Mouse (Mus musculus) monocyte, adult 5-6 weeks (primary cell): ENCODE measurements at regions not wholly inside any gene's neighbourhood (a gene's known extent, or its start where the extent isn't known, plus 50 kb on each side); places are given as distances from the start of the nearest gene placed in this dataset.

Experiments
- ATAC-seq: fragments of 153-309, 156-312 bp; replicated peaks from 2 replicates; pipeline ENCODE4 v1.8.0; 2017; ENCODE audit warnings: mild to moderate bottlenecking; ENCODE audit not compliant: low TSS enrichment, insufficient number of reproducible peaks, severe bottlenecking, poor library complexity, low FRiP score

- no peak for ATAC-seq
These were observed 154.6 kb upstream of the Tyw5 start for GRCm38 (mm10) chr1:57561517-57561916.

GRCm38 (mm10) chr1:57564676-57565075 is 157.8 kb upstream of the Tyw5 start:
- ATAC-seq = no peak

GRCm38 (mm10) chr1:57572097-57572496 is 165.2 kb upstream of the Tyw5 start:
- no peak for ATAC-seq

- ATAC-seq = no peak
These were observed 166.9 kb upstream of the Tyw5 start for GRCm38 (mm10) chr1:57573829-57574228.

GRCm38 (mm10) chr1:57574530-57574929 is 167.6 kb upstream of the Tyw5 start:
- ATAC-seq = peak; percentile 61; the same call in 1 of the 2 replicates

- ATAC-seq = no peak
These were observed 169.3 kb upstream of the Tyw5 start for GRCm38 (mm10) chr1:57576066-57576753.

GRCm38 (mm10) chr1:57579086-57579485 is 172.2 kb upstream of the Tyw5 start:
- ATAC-seq = no peak

- no peak for ATAC-seq
These were observed 180.0 kb upstream of the Spats2l start for GRCm38 (mm10) chr1:57593707-57594589.

- no peak for ATAC-seq
These were observed 179.1 kb upstream of the Spats2l start for GRCm38 (mm10) chr1:57594815-57595214.

GRCm38 (mm10) chr1:57600951-57601350 is 173.0 kb upstream of the Spats2l start:
- ATAC-seq = no peak

- no peak for ATAC-seq
These were observed 168.4 kb upstream of the Spats2l start for GRCm38 (mm10) chr1:57605525-57605924.

- ATAC-seq = no peak
These were observed 167.8 kb upstream of the Spats2l start for GRCm38 (mm10) chr1:57606060-57606683.

- ATAC-seq = no peak
These were observed 166.9 kb upstream of the Spats2l start for GRCm38 (mm10) chr1:57607026-57607425.

GRCm38 (mm10) chr1:57607626-57608422 is 166.1 kb upstream of the Spats2l start:
- ATAC-seq = no peak

- no peak for ATAC-seq
These were observed 165.6 kb upstream of the Spats2l start for GRCm38 (mm10) chr1:57608423-57608679.

GRCm38 (mm10) chr1:57609307-57609706 is 164.7 kb upstream of the Spats2l start:
- no peak for ATAC-seq

- no peak for ATAC-seq
These were observed 161.8 kb upstream of the Spats2l start for GRCm38 (mm10) chr1:57612171-57612570.

GRCm38 (mm10) chr1:57612931-57613804 is 160.8 kb upstream of the Spats2l start:
- ATAC-seq = no peak
